ENCODE assay signal across 2 mouse cellular contexts in genomic region chr7:67426076-67426475, GRCm38 (mm10).
TF ChIP-seq lines count a peak whose summit lies in the region.

No protein-coding gene starts in this region.

TF ChIP-seq in CH12.LX, 34 proteins besides CTCF, POLR2A, EP300 and RAD21 (continued from another document):
- TF ChIP-seq MXI1 (IDR thresholded peaks at IDR 0.05; ENCODE audit: low read depth, low read length), result no peak
- no peak for TF ChIP-seq GABPA (IDR thresholded peaks at IDR 0.05; ENCODE audit: insufficient replicate concordance, low read depth, low read length)
- TF ChIP-seq ZMIZ1 (IDR thresholded peaks at IDR 0.05; ENCODE audit: low read depth, low read length), result no peak
- TF ChIP-seq ZKSCAN1 (IDR thresholded peaks at IDR 0.05; ENCODE audit: borderline replicate concordance, low read depth, low read length), result no peak
- no peak for TF ChIP-seq MYC (IDR thresholded peaks at IDR 0.05; ENCODE audit: low read depth, low read length)
TF ChIP-seq in CH12.LX: peak in this region for 0.

TF ChIP-seq in myocyte, 11 proteins besides CTCF, POLR2A, EP300 and RAD21 (continued from another document):
- no peak for TF ChIP-seq REST (IDR thresholded peaks at IDR 0.05; ENCODE audit: insufficient read depth, insufficient read length)
- no peak for TF ChIP-seq USF1 (IDR thresholded peaks at IDR 0.05; ENCODE audit: low read depth)
- no peak for TF ChIP-seq TCF12 (IDR thresholded peaks at IDR 0.05; ENCODE audit: insufficient read depth, poor library complexity, severe bottlenecking)
- TF ChIP-seq SRF (IDR thresholded peaks at IDR 0.05; ENCODE audit: control insufficient read depth, insufficient read length, low read depth), result no peak
- TF ChIP-seq POLR2AphosphoS2 (IDR thresholded peaks at IDR 0.05; ENCODE audit: insufficient read length, low read depth), result no peak
